Mouse (Mus musculus) kidney, adult 10 weeks (tissue): ENCODE measurements around the gene Lrrc3. TPM values are rescaled to one million over a fixed set of nuclear protein-coding genes. Genes with fewer than 3 reads are reported as not detected.

ENCODE experiments used
- polyA plus RNA-seq: library from polyadenylated mRNA; stranded (reverse); fragments of 350-450 nt; fragmentation: Illumina TruSeq; extraction: RNeasy Lipid Tissue Mini Kit (QIAGEN cat#74804); gene quantifications from one replicate; pipeline ENCODE4 v1.2.3, GENCODE M21; 2014; ENCODE audit warnings: low read depth, low replicate concordance

Gene Lrrc3
- 2.5 TPM for polyA plus RNA-seq

DNA sequence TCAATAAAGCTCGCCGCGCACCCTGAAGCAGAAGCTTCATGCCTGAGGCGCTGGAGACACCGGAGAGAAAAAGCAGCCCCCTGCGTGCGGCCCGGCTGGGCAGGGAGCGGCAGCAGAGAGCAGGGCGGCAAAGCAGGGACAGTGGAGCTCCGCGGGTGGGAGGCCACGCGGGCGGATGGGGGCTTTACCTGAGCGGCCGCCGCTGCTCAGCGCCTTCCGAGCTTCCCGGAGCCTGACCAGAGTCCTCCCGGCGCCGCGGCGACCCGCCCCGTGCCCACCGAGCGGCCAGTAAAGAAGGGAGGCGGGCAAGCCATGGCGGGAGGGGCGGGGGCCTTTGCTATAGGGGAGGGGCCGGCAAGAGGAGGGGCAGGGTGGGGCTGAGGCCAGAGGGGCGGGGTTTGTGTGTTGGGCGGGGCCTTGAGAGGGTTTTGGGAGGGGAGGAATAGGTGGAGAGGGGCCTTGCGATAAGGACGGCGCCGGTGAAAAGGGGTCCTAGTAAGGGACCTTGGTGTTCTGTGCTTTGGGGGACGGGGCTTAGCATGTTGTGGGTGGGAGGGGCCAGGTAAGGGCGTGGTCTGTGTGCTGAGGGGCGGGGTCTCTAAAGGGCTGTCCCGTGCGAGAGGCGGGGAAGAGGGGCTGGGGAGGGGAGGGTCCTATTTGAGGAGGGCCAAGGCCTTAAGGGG lies at the start of gene Lrrc3:
Gene Lrrc3 (minus strand): TSS at position 326 of the 683 bp plus-strand sequence.

DNA sequence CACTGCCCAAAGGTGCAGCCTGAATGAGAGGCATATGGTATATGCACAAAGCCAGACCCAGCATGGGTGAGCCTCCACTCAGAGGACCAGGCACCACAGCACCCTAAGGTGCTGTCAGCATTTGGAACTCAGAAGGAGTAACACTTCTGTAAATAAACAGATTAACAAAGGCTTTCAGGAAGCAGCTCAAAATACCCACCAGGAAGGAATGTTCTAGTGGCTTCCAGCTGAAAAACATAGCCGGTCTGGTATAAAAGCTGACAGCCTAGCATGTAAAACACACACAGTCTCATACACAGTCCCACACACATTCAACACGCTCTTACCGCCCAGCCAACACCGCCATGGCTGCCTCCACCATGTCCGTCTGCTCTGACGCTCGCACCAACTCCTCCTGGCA lies 40.7 kb downstream of the Lrrc3 start, which contains the start of gene Gm3285:
Gene Gm3285 (plus strand): TSS at position 301 of the 400 bp plus-strand sequence.

DNA sequence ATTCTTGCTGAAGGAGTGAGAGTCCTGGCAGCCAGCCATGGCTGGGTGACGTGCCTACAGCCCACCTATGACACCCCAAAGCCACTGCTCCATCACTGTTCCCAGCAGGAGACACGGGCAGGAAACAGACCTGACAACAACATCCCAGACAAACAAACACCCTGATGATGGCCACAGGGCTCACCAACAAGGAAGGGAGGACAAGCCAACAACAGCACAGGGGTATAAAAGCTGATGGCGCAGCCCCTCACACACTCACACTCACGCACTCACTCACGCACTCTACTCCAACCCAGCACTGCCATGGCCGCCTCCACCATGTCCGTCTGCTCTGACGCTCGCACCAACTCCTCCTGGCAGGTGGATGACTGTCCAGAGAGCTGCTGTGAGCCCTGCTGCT lies 49.8 kb downstream of the Lrrc3 start, which contains the start of gene Gm10318:
Gene Gm10318 (plus strand): TSS at position 301 of the 400 bp plus-strand sequence.

Other genes with a start within 250 kb of the Lrrc3 start
- gene Tspear, start 216.0 kb downstream of the Lrrc3 start, polyA plus RNA-seq, result not detected
- gene Gm19402, start 211.8 kb downstream of the Lrrc3 start, polyA plus RNA-seq, result not detected
- gene Gm9508, start 205.3 kb downstream of the Lrrc3 start, polyA plus RNA-seq, result not detected
- not detected for gene Gm10272, start 195.9 kb downstream of the Lrrc3 start, polyA plus RNA-seq
- not detected for gene Gm10024, start 191.1 kb downstream of the Lrrc3 start, polyA plus RNA-seq
- gene Gm10142, start 186.7 kb downstream of the Lrrc3 start, polyA plus RNA-seq, result not detected
- gene Krtap12-1, start 181.9 kb downstream of the Lrrc3 start, polyA plus RNA-seq, result not detected
- not detected for gene Gm10100, start 176.1 kb downstream of the Lrrc3 start, polyA plus RNA-seq
- gene Gm18596, start 159.9 kb downstream of the Lrrc3 start, polyA plus RNA-seq, result not detected
- not detected for gene Gm9736, start 151.2 kb downstream of the Lrrc3 start, polyA plus RNA-seq
- not detected for gene Gm3233, start 142.9 kb downstream of the Lrrc3 start, polyA plus RNA-seq
- not detected for gene Gm3238, start 131.2 kb downstream of the Lrrc3 start, polyA plus RNA-seq
- not detected for gene Gm7138, start 125.6 kb downstream of the Lrrc3 start, polyA plus RNA-seq
- not detected for gene Gm3250, start 120.0 kb downstream of the Lrrc3 start, polyA plus RNA-seq
- not detected for gene Gm7137, start 114.3 kb downstream of the Lrrc3 start, polyA plus RNA-seq
- gene Gm9639, start 107.5 kb downstream of the Lrrc3 start, polyA plus RNA-seq, result not detected
- not detected for gene Gm19668, start 103.4 kb downstream of the Lrrc3 start, polyA plus RNA-seq
- not detected for gene Gm9507, start 90.7 kb downstream of the Lrrc3 start, polyA plus RNA-seq
- gene Gm2696, start 87.9 kb downstream of the Lrrc3 start, polyA plus RNA-seq, result not detected
- gene Krtap10-4, start 75.4 kb downstream of the Lrrc3 start, polyA plus RNA-seq, result not detected
- not detected for gene Krtap10-10, start 66.6 kb downstream of the Lrrc3 start, polyA plus RNA-seq
- not detected for gene Gm36176, start 55.7 kb downstream of the Lrrc3 start, polyA plus RNA-seq
- gene Gm10318, start 49.7 kb downstream of the Lrrc3 start, polyA plus RNA-seq, result not detected
- not detected for gene Gm3285, start 40.6 kb downstream of the Lrrc3 start, polyA plus RNA-seq
- not detected for gene Trpm2, start 68.0 kb upstream of the Lrrc3 start, polyA plus RNA-seq
- gene 1810043G02Rik, start 76.0 kb upstream of the Lrrc3 start, polyA plus RNA-seq, result 2.7 TPM
- gene Pfkl, start 107.5 kb upstream of the Lrrc3 start, polyA plus RNA-seq, result 1.4 TPM
- not detected for gene Dnmt3l, start 139.4 kb upstream of the Lrrc3 start, polyA plus RNA-seq
- not detected for gene Aire, start 141.1 kb upstream of the Lrrc3 start, polyA plus RNA-seq
- 4.0 TPM for gene Icosl, start 166.8 kb upstream of the Lrrc3 start, polyA plus RNA-seq